Mouse (Mus musculus): ENCODE results near the gene Mrgprx2.

DNA sequence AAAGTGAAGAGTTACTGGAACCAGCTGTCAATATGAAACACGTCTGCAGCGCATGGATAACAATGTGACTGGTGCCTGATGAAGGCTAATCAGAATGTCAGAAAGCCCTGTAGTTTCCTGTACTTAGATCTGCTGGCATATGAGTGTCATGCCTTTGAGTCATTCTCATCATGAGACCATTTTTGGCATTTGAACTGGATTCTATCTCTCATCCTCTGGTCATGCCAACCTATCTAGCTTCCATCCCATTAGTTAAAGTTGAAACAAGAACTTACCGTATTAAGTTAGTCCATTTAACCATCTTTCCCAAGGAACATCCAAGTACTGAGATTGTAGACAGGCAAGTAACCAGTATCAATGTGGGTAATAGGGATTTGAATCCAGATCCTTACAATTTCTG is 42.9 kb downstream of the Mrgprx2 start, which contains the start of gene Mrgprb1:
- TF ChIP-seq CTCF (IDR thresholded peaks at IDR 0.05; ENCODE audit: low read depth) (no peak), EP300 (optimal IDR thresholded peaks at IDR 0.05) (no peak)
